Mouse (Mus musculus) lung, postnatal 25 days (tissue): ENCODE data around the gene Selenoh.
"Not testable (repeated sequence)": the region's sequence is repeated elsewhere in the genome, so short reads cannot be mapped to it uniquely, and the experiment has no call there.

ENCODE experiments used
- DNase-seq: peaks from one replicate; pipeline ENCODE4 v3.0.0; 2022; ENCODE audit warnings: low spot score

Gene Selenoh

DNA sequence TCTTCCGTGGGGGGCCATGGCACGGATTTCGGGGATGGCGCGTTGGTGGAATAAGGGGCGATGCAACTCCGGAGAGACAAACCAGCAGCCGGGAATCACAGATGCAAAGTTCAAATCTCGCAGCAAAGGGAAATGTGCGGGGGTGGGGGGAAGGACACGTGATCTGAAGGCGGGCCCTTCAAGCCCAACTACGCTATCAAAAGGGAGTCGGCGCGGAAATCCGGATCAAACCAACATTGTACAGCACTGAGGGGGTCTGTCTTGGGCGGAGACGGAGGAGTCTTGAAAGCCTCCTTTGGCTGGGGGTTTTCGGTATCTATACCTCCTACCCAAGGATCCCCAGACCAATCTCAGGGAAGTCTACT, at the start of gene Selenoh:
Gene Selenoh (minus strand): TSS at position 202 of the 365 bp plus-strand sequence.
- peak; percentile 86 for DNase-seq

DNA sequence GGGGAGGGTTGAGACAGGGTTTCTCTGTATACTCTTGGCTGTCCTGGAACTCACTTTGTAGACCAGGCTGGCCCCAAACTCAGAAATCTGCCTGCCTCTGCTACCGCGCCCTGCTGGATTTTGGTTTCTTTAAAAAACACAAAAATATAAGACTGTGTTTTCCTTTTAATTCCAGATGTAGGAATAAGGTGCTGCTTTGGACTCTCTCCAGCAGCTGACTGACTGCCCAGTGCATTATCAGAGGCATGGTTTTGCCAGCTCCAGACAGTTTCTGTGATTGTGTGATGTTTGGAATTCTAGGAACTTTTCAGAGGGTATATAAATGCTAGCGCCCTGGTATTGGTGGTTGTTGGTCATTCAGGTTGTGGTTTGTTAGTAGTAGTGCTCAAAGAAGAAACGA, 46.8 kb upstream of the Selenoh start:
- DNase-seq, result no peak

DNA sequence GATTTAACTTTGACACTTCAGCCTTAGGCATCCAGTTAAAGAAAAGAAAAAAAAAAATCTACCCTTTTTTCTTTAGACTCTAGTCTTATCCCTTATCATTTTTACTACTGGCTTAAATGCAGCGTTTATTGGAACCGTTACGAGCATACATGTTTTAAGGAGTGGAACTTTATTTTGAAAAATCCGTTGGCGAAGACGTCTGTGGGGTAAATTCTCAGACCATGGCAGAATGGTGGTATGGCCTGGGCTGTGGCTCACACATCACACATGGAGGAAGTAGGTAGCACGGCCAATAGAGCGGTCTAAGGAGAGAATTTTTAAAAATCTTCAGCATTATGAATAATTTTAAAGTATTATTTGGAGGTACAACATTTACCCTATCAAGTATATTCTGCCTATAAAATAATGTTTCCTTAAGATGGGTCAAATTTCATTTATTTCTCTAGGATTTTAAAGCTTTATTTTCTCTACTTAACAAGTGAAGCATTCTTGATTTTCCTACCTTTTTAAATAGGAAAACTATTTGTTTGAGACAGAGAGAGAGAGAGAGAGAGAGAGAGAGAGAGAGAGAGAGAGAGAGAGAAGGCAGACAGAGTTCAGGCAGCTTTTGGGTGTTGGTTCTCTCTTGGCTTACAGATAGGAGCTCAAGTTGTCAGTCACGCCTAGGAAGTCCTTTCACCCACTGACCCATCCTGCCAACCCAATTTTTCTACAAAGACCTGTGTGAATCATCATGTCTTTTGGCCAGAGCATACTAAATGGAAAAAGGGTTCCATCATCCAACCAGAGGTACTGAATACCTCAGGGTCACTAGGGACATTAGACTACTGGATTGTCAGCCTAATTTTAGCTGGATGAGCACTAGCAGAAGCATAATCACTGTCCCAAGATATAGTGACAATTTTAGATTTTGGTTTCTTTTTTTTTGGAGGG, 46.1 kb upstream of the Selenoh start:
- no peak for DNase-seq

DNA sequence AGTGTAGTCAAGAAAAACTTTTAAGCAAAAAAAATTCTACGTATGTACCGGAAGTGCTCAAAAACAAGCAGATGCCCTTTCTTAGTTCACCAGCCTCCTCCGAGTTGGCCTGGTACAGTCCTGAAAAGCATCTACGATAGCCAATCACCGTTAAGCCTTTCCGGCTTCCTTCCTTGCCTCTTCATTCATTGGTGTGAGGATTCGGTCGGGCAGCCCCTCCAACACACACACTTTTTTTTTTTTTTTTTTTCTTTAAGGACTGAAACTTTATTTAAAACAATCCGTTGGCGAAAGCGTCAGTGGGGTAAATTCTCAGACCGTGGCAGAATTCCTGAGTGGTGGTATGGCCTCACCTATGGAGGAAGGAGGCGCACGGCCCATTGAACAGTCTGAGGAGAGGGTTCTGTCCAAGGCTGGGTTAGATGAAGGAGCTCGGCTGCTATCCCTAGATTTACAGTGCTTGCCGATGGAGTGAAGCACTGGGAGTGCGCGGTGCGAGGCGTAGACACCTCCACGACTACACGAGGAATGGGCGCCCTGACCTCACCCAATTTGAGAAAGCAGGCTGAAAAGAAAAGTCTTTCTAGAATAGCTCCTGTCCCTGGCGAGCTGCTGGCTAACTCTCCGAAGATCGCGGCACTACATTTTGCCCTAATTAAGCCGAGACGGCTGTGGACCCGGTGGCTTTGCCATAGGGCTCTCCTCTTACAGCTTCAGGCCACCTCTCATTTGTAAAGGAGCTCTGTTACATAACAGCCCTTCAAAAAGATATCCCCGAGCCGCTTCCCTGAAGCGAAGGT, 45.2 kb upstream of the Selenoh start:
- peak; percentile 96 for DNase-seq

DNA sequence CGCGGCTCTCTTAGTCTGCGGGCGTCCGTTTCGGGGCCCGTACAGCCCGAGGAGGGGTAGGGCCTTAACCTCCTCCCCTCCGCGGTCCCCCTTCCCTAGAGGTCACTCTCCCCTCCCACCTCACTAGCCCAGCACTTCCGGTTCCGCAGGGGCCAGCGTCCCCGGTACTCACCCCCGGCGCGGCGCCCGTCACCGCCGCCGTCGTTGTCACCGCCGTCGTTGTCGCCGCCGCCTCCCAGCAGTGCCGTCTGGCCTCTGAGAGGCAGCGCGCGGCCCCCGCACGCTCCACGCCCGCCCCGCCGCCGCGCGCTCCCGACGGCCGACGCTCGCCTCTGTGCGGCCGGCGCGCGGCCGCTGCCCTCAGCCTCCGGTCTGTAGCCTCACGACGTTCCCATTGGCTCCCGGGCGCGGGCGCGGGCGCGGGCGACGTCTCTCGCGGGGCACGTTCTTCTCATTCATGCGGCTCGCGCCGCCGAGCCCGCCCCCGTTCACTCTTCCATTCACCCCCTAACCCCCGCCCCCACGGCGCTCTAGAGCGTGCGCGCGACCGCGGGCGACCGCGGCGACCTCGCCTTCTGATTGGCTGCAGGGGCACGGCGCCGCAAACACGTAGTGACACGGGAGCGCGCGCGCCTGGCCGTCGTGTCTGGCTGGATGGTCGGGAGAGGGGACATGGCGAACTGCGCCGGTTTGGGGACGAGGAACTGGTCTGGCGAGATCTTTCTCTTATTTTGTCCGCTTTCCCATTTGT, 44.4 kb upstream of the Selenoh start, which contains the start of gene Zdhhc5:
Gene Zdhhc5 (minus strand): TSS at position 370 of the 751 bp plus-strand sequence.
- DNase-seq, result peak; percentile 98

DNA sequence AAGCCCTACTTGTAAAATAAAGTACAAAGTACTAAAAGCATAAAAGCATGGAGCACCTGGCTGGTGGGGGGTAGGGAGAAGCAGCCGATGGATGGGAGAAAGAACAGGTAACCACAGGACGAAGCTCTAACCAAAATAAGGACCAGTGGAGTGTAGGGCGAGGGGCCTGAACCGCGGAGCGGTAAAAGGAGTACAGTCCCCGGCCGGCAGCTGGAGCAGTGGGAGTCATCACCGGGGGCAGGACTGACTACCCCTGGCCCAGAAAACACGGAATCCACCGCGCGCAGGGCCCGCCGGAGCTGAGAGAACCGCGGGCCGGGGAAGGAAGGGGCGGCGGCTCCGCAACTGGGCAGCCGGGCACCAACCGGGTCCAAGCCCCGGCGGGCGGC, 43.8 kb upstream of the Selenoh start:
- DNase-seq, result no peak

DNA sequence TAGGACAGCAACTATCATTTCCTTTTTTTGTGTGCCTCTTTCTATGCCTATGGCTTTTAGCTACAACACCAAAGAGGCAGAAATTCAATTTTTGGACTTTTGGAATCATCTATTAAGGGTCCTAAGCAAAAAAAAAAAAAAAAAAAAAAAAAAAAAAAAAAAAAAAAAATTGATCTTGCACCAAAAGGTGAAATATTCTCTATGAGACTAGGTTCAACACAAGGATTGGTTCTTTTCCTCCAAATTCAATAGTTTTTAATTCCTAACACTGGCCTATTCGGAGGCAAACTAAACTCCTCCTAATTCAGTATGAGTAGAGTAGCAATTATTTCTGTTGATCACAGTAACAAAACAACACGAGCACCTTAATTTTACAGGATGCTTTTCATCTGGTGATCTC, 41.3 kb upstream of the Selenoh start:
- DNase-seq, result no peak

DNA sequence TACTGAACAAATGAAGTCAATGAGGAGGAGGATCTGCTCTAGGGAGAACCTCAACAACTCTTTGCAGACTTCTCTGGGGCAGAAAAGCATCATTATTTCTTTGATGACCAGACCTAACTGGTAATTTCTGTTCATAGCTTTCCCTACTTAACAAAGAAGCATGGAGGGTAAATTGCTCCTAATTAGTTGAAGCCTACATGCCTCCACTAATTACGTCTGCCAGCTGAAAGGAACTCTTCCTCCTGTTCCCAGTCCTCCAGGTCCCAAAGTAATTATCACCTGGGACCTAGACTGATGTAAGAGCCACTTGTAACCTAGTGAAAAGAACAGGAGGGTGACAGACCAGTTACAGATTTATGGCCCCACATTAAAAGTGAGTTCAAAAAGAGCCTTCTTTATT, 37.0 kb upstream of the Selenoh start:
- no peak for DNase-seq

DNA sequence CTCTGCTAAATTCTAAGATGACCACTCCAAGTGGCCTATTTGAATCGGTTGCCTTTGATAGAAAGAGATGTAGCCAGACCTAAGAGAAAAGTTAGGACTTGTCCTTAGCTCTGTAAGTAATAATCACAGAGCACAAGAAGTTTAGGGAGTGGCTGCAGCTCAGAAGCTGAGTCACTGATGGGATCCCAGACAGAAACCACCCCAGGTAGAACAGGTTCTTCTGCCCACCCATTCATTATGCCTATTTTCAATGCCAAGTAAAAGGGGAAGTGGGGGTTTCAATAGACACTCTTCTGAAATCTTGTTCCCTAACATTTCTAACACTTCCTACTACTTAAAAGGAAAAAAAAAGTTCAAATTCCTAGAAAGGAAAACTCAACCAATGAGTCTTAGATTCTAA, 34.7 kb upstream of the Selenoh start:
- DNase-seq, result no peak

DNA sequence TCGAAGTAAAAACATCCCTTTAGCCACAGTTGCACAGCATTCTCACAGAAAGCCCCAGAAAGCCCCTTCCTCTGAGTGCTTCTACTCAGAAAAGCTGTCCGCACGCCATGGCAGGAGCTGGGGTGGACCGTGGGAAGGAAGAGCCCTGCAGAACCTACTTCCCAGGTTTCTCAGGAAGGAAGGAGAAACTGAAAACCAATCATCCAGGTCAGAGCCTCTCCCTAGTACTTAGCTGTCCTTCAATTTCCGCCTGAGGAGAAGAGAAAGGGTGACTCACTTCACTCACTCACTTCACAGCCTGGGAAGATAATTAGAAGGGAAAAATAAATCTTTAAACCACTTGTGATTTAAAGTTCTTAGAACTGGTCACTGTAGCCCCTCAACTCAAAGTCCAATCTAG, 33.8 kb upstream of the Selenoh start:
- no peak for DNase-seq

DNA sequence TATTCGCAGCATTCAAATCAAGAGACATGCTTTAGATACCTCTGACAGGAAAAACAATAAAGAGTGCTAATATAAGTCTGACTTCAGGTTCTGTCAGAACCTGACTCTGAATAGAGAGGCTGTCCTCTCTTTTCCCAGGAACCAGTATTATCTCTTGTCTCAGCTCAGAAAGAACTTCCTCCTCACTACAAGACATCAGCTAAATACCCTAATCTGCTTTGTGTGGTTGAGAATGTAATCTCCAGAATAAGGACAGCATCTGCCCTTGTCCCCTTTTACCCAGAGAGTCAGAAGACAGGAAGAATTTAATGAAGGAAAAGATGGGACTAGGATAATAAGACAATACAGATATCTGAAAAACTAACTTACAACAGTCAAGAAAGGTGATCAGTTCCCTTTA, 32.9 kb upstream of the Selenoh start:
- DNase-seq, result no peak

DNA sequence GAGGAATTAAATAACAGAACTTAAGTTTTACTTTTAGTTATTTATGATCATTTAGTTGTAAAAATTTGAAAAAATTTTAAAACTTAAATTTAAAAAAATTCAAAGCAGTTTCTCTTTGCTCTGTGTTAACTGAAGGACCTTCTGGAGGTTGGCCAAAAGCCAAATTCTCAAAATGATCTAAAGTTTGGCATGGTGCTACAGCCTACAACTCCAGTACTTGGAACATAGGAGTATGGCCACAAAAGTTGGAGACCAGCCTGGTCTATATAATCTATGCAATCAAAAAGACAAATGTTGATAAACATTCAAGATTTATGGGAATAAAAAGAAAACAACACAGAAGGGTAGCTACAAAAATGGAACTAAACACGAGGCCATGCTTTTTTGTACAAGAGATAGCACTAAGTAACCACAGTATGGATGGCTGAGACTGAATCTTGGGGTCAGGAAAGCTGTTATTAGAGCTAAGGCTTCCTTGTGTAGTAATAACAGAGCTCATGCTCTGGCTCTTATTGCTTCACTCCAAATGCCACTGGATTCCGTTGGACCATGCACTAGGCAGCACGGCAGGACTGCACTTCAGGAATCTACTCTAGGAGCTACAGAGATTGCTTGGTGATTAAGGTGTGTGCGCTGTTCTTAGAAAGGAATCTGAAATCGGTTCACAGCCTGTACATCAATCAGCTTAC, 24.6 kb upstream of the Selenoh start:
- no peak for DNase-seq

DNA sequence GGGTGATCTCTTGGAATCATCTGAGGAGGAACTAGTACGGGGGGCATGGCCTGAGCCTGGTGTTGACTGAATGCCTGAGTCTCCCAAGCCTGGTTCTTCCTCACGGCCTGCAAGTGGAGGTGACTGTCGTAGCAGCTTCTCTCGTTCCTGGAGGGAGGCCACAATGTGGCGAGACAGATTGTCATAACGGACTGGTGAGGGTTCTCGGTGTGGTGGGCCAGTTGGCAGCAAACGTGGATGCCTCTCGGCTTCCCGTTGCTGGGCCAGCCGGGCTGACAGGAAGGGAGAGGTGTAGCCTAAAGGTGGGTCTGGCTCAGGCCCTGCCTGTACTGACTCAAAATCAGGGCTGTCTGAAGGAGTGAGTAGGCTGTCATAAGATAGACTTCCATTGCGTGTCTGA, 19.5 kb upstream of the Selenoh start:
- DNase-seq, result no peak

DNA sequence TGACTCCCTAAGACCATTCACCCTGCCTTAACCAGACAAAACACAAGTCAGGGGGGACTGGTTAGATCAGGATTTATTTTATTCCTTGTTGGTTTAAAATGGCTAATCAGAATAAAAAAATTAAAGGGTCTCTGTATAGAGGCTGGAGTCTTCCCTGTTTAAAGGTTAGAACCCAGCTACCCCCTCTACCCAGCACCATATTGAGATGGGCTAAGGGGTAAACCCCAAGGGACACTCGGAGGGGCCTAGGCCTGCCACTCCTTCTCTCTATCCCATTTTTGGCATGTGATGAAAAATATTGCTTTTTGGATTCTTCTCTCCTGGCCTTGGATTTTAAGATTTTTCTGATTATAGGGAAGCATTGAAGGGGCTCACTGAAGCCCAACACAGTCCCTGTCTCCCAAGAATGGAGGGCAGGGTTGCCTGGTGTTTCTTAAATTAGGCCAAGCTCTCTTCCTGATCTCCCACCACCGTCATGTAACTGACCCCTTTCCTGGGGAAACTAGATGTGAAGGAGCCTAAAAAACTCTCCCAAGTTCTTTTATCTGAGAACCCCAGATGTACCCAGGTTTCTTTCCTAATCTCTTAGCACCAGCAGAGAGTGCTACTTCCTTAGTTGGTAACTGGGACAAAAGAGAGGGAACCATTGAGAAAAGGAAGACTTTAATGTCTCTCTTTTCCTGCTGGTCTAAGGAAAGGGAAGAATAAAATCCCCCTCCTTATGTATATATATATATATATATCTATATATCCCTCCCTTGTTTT, 17.7 kb upstream of the Selenoh start:
- DNase-seq, result no peak

DNA sequence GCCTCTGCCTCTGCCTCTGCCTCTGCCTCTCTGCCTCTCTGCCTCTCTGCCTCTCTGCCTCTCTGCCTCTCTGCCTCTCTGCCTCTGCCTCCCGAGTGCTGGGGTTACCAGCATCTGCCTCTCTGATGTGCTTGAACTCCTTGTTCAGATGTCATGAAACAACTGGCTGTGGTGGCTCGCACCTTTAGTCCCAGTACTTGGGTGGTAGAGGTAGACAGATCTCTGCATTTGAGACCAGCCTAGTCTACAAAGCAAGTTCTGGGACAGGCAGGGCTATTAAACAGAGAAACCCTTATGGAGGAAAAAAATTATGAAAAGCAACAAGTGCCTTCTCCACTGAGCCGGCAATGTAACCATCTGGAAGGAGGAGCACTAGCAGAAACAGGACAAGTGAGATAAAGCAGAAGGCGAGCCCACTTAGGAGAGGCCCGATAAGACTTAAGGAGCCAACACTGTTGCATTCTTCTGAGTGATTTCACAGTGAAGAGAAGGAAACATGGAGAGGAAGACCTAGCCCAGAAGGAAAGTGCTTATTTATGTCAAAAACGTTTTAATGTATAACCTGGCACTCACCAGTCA, 12.1 kb upstream of the Selenoh start:
- no peak for DNase-seq

DNA sequence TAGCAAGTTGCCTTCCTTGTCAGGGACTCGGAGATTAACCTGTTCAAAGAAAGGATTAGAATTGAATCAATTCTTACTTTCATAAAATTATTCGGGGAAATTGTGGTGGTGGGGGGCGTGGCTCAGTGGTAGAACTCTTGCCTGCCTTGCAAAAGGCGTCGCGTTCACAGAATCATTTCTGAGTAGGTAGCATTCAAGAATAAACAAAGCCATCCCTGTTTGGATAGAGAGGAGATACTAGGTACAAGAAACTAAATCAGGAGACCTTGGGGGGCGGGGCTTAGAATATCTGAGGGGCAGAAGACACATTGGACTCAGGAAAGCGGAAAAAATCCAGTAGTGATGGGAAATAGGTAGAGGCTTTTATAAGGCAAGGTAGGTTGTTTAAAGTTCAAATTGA, 8.4 kb upstream of the Selenoh start, which contains the start of gene Tmx2:
Gene Tmx2 (minus strand): TSS at position 125 of the 400 bp plus-strand sequence.
- DNase-seq, result no peak

DNA sequence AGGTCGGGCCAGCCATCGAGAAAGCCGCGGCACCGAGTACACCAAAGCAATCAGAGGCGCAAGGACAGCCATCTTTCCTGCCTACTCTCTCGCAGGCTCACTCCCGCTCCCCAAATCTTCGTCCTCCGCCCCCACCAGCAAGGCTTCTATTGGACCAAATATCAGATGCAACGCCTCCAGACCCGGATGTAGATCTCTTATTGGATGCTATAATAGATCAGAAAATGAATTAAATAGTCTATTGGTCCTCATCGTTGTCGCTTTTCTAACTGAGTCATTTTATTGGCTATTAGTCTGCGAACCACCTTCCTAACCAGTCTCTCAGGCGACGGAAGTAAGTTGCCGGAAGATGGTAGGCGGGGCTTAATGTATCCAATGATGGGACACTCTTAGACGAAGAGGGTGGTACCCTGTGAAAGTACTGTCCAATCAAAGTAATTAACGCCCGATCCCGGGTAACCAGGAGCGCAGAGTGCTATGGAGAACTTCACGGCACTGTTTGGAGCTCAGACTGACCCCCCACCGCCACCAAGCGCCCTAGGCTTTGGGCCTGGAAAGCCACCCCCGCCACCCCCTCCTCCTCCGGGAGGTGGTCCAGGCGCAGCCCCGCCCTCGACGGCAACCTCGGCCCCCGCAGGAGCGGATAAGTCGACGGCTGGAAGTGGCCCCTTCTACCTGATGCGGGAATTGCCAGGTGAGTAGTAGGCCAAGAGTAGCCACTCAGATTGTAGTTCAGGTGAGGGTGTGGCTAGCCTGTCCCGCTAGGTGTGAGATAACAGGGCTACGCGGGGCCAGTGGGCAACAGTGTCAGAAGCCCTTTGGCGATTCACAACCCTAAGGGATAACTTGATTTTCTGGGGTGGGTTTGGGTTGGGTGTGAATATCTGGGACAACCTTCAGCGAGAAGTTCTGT, 7.7 kb upstream of the Selenoh start, which contains the start of the genes Gm28635 and Med19:
Gene Gm28635 (minus strand): TSS at position 74 of the 913 bp plus-strand sequence.
Gene Med19 (plus strand): TSS at position 435 of the 913 bp plus-strand sequence.
- DNase-seq, result peak; percentile 99

DNA sequence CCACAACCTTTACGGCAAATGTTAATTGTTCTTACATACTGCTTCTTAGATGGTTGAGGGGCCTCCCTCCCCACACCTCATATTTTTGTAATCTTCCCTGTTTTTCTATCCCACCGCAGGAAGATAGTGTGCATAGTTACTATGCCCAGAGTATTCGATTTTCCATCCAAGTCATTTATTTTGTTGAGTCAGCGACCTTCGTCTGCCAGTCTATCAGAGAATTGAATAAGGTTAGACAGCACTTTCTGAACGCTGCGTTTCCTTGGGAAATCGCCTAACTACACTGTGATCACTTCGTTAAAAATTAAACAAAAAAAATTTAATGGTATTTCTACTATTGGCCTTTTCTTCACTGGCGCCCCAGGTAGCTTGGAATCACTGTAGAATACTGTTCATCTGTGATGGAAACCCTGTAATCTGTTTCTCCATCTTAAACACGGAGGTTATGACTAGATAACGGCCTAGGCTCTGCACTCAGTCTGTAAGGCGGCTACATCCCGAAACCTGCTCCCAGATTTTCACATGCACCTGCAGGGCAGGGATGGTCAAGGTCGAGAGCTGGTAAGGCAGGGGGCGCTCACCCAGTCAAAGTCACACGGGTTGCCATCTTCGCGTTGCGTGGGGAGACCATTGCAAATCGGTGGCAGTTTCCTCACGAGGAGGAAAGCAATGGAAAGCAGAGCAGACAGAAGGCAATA, 6.8 kb upstream of the Selenoh start:
- no peak for DNase-seq

DNA sequence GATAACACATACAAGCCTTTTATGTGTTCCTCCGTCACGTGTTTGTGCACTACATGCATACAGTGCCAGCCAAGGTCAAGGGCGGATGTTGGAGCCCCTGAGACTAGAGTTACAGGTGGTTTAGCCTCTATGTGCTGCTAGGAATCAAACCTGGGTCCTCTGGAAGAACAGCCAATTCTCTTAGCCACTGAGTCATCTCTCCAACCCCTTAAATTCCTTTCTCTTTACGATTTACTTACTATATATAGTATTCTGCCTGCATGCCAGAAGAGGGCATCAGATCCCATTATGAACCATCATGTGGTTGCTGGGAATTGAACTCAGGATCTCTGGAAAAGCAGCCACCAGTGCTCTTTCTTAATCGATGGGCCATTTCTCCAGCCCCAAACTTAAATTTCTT, 965 bp upstream of the Selenoh start:
- not testable (repeated sequence) for DNase-seq
